Mouse (Mus musculus) forebrain, embryonic 11.5 days (tissue): Measurements from ENCODE around the gene 6030452D12Rik. TPM values are rescaled to one million over a fixed set of nuclear protein-coding genes. Genes with fewer than 3 reads are reported as not detected.

Experiments
- ATAC-seq: fragments of 200-750 bp; cut with Nextera tagmentation; replicated peaks from 2 replicates; pipeline ENCODE4 v1.8.0; 2017; ENCODE audit warnings: moderate TSS enrichment; ENCODE audit not compliant: low FRiP score
- DNase-seq: peaks from one replicate; pipeline ENCODE4 v3.0.0-alpha.2; 2017; ENCODE audit warnings: low spot score
- H3K27ac ChIP-seq: fragments of 300-500 bp; sonication (generic); 2 replicates; pipeline ENCODE4 v1.5.1; 2014; ENCODE audit warnings: low read depth, low read length
- H3K27me3 ChIP-seq: fragments of 300-500 bp; sonication (generic); 2 replicates; pipeline ENCODE4 v1.6.1; 2014; ENCODE audit warnings: mild to moderate bottlenecking, low read length, mixed read lengths; ENCODE audit not compliant: control insufficient read depth, insufficient read depth
- H3K36me3 ChIP-seq: fragments of 300-500 bp; sonication (generic); 2 replicates; pipeline ENCODE4 v1.6.1; 2014; ENCODE audit warnings: mild to moderate bottlenecking, low read length, moderate library complexity, mixed read lengths; ENCODE audit not compliant: control insufficient read depth, insufficient read depth
- H3K4me1 ChIP-seq: fragments of 300-500 bp; sonication (generic); replicated peaks from 2 replicates; pipeline ENCODE4 v1.6.1; 2014; ENCODE audit warnings: low read length, mixed read lengths; ENCODE audit not compliant: control insufficient read depth, insufficient read depth
- H3K4me2 ChIP-seq: fragments of 300-500 bp; sonication (generic); 2 replicates; pipeline ENCODE4 v1.6.1; 2014; ENCODE audit warnings: low read depth, mild to moderate bottlenecking, low read length, moderate library complexity, mixed read lengths; ENCODE audit not compliant: severe bottlenecking
- H3K4me3 ChIP-seq: fragments of 300-500 bp; sonication (generic); 2 replicates; pipeline ENCODE4 v1.5.1; 2014; ENCODE audit warnings: low read depth, low read length
- H3K9ac ChIP-seq: fragments of 300-500 bp; sonication (generic); 2 replicates; pipeline ENCODE4 v1.6.1; 2014; ENCODE audit warnings: low read length
- H3K9me3 ChIP-seq: fragments of 300-500 bp; sonication (generic); 2 replicates; pipeline ENCODE4 v1.6.1; 2016; ENCODE audit warnings: low read length, mixed read lengths; ENCODE audit not compliant: control insufficient read depth
- WGBS: fragments of 180-500 bp; shearing (Covaris S2); extraction: QIAGEN DNeasy Blood & Tissue Kit; methylation state at CpG from one replicate; pipeline ENCODE4 v1.1.7; 2014; 5-methylcytosine and 5-hydroxymethylcytosine counted together
- polyA plus RNA-seq: library from polyadenylated mRNA; unstranded; fragments of >200 nt; fragmentation: Nextera tagmentation; extraction: Ambion mirVana; gene quantifications from 2 replicates; pipeline ENCODE4 v1.2.1, GENCODE M21; 2014

The 6030452D12Rik gene
- polyA plus RNA-seq, 1 experiment from 2014 or later, result not detected

GRCm38 (mm10) chr8:106504241-106504640 is 3.9 kb downstream of the 6030452D12Rik start:
- Histone ChIP-seq H3K36me3 (no peaks in the 10 kb centered on the region), H3K9me3 (no peaks in the 10 kb centered on the region), H3K27ac (no peak overlapping the region), H3K4me1 (0 out of 2 replicates have a peak, but pooled peaks cover 2% of the 10 kb centered on the region), H3K4me3 (no peak overlapping the region), H3K27me3 (peaks cover 18% of the 10 kb centered on the region), H3K4me2 (no peak overlapping the region), H3K9ac (no peak overlapping the region)
- DNase-seq (no peak), ATAC-seq (no peak)
- WGBS, result 93% methylated on average over 7 of the region's 7 CpGs

DNA sequence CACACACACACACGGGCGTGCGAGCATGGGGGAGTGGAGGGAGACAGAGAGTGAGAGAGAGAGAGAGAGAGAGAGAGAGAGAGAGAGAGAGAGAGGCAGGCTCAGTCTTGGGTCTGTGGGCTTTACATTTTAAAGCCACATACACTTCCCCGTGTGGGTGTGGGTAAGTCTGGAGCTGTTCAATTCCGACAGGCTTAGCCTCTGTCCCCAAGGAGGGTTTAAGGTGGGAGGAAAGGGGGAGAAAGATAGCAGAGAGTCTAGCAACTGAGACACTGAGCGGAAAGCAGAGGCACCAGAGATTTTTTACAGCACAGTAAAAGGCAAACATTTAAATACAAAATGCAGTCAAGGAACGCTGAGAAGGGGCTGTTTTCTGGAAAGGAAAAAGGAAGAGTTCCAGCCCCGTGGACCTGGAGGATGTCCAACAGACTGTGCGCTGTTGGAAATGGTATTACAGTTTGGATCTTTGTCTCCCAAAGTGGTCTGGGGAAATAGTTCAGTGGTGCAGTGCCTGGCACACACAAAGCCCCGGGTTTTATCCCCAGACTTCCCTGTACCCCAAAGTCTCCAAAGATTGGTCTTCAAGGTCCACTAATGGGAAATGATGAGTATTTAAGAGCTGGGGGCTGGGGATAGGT is 5.1 kb downstream of the 6030452D12Rik start:
- H3K4me3 ChIP-seq, result no peak overlapping the region
- no peak overlapping the region for H3K4me2 ChIP-seq
- no peak overlapping the region for H3K9ac ChIP-seq
- ATAC-seq (no peak), DNase-seq (no peak)
- no peak overlapping the region for H3K27ac ChIP-seq
- WGBS, result 69% methylated on average over 10 of the region's 10 CpGs
- peaks cover 4% of the 10 kb centered on the region for H3K4me1 ChIP-seq
- H3K36me3 ChIP-seq, result no peaks in the 10 kb centered on the region
- no peaks in the 10 kb centered on the region for H3K9me3 ChIP-seq
- H3K27me3 ChIP-seq, result peaks cover 29% of the 10 kb centered on the region

GRCm38 (mm10) chr8:106506106-106506505 is 5.8 kb downstream of the 6030452D12Rik start:
- ATAC-seq, result no peak
- Histone ChIP-seq H3K9me3 (no peaks in the 10 kb centered on the region), H3K9ac (no peak overlapping the region), H3K27me3 (peaks cover 36% of the 10 kb centered on the region), H3K4me3 (no peak overlapping the region), H3K36me3 (no peaks in the 10 kb centered on the region), H3K4me2 (no peak overlapping the region), H3K4me1 (peaks cover 11% of the 10 kb centered on the region), H3K27ac (no peak overlapping the region)
- WGBS, result 86% methylated on average over 1 of the region's 1 CpGs
- DNase-seq, result no peak

GRCm38 (mm10) chr8:106507761-106508331 is 7.5 kb downstream of the 6030452D12Rik start:
- under 1% methylated on average over 30 of the region's 30 CpGs for WGBS
- Histone ChIP-seq H3K9ac (no peak overlapping the region), H3K36me3 (no peaks in the 10 kb centered on the region), H3K9me3 (no peaks in the 10 kb centered on the region), H3K27me3 (peaks cover 46% of the 10 kb centered on the region), H3K4me3 (peak overlapping the region; percentile 29), H3K4me2 (peak overlapping the region; percentile 63), H3K4me1 (peaks cover 17% of the 10 kb centered on the region), H3K27ac (no peak overlapping the region)
- ATAC-seq (peak; percentile 59; the same call in 1 of the 2 replicates), DNase-seq (peak; percentile 79)

- ATAC-seq (0 out of 2 replicates have a peak, but pooled peaks have one; percentile 47), DNase-seq (no peak)
- no peak overlapping the region for H3K9ac ChIP-seq
- H3K27ac ChIP-seq, result no peak overlapping the region
- peaks cover 17% of the 10 kb centered on the region for H3K4me1 ChIP-seq
- no peaks in the 10 kb centered on the region for H3K9me3 ChIP-seq
- WGBS, result 18% methylated on average over 3 of the region's 3 CpGs
- H3K4me3 ChIP-seq, result no peak overlapping the region
- no peaks in the 10 kb centered on the region for H3K36me3 ChIP-seq
- peaks cover 51% of the 10 kb centered on the region for H3K27me3 ChIP-seq
- peak overlapping the region; percentile 63; the same call in 1 of the 2 replicates for H3K4me2 ChIP-seq
Observed at GRCm38 (mm10) chr8:106508456-106508855, 8.1 kb downstream of the 6030452D12Rik start.

DNA sequence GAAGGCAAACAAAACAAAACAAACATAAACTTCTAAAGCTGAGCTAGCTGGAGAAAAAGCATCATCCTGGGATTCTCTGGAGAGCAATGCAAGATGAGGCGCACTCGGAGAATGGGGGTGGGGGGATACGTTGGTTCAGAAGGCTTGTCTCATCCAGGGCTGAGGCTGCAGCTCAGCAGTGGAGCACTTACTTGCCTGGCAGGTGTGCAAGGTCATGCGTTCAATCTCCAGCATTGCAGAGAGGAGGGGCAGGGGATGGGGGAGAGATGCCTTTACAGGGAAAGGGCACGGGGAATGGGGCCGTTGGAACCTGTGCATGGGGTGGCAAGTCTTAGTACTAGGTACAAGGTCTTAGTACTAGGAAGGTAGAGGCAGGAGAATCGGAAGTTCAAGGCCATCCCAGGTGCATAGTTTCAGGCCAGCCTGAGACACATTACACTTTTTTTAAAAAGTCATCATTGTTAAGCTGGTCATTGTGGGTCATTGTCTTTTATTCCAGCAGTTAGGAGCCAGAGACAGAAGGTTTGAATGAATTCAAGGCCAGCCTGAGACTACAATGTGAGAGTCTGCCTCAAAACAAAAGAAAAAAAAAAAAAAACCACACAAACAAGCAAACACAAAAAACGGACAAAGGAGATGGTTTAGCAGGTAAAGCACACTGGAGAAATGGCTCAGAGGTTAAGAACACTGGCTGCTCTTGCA is 8.9 kb downstream of the 6030452D12Rik start:
- H3K4me2 ChIP-seq, result no peak overlapping the region; the same call in 1 of the 2 replicates
- no peak overlapping the region for H3K9ac ChIP-seq
- peaks cover 51% of the 10 kb centered on the region for H3K27me3 ChIP-seq
- H3K9me3 ChIP-seq, result no peaks in the 10 kb centered on the region
- no peak for DNase-seq
- no peaks in the 10 kb centered on the region for H3K36me3 ChIP-seq
- H3K4me3 ChIP-seq, result no peak overlapping the region
- no peak overlapping the region for H3K27ac ChIP-seq
- WGBS, result 51% methylated on average over 8 of the region's 8 CpGs
- peaks cover 17% of the 10 kb centered on the region for H3K4me1 ChIP-seq
- no peak for ATAC-seq

- H3K9me3 ChIP-seq, result no peaks in the 10 kb centered on the region
- peaks cover 51% of the 10 kb centered on the region for H3K27me3 ChIP-seq
- H3K27ac ChIP-seq, result no peak within 1 kb of the TSS
- H3K36me3 ChIP-seq, result no peaks in the 10 kb centered on the region
- H3K4me2 ChIP-seq, result peak within 1 kb of the TSS; percentile 48
- peaks cover 17% of the 10 kb centered on the region for H3K4me1 ChIP-seq
- peak; percentile 65 for DNase-seq
- H3K9ac ChIP-seq, result peak within 1 kb of the TSS; percentile 24
- under 1% methylated on average over 34 of the region's 34 CpGs for WGBS
- no peak for ATAC-seq
- H3K4me3 ChIP-seq, result peak within 1 kb of the TSS; percentile 33
Observed at GRCm38 (mm10) chr8:106510365-106510975, 10.1 kb downstream of the 6030452D12Rik start, which contains the start of gene Cdh3. Gene Cdh3 (plus strand): TSS chr8:106510891.

GRCm38 (mm10) chr8:106511065-106511501 is 10.8 kb downstream of the 6030452D12Rik start:
- H3K4me1 ChIP-seq, result peaks cover 17% of the 10 kb centered on the region

More at GRCm38 (mm10) chr8:106511065-106511501, 10.8 kb downstream of the 6030452D12Rik start:
- Histone ChIP-seq H3K4me3 (peak overlapping the region; percentile 33), H3K27ac (no peak overlapping the region), H3K9me3 (no peaks in the 10 kb centered on the region), H3K36me3 (no peaks in the 10 kb centered on the region), H3K27me3 (peaks cover 51% of the 10 kb centered on the region), H3K9ac (peak overlapping the region; percentile 24), H3K4me2 (peak overlapping the region; percentile 48)
- no peak for ATAC-seq
- DNase-seq, result peak; percentile 59
- WGBS, result under 1% methylated on average over 22 of the region's 22 CpGs
